Mouse (Mus musculus): ENCODE data around the gene Chst11. TPM values are rescaled to one million over a fixed set of nuclear protein-coding genes. Genes with fewer than 3 reads are reported as not detected.

Chst11 gene
- polyA plus RNA-seq, 1 experiment from 2014 or later, result 0.99 TPM

- Histone ChIP-seq H3K36me3 (replicated peaks) (no peaks in the 10 kb centered on the region), H3K9me3 (no peaks in the 10 kb centered on the region), H3K27ac (no peak overlapping the region), H3K4me3 (no peak overlapping the region), H3K4me1 (peaks cover 7% of the 10 kb centered on the region; the same call in 1 of the 2 replicates), H3K27me3 (ENCODE audit: poor library complexity, severe bottlenecking) (no peaks in the 10 kb centered on the region; the same call in 1 of the 2 replicates)
- WGBS, result 65% methylated on average over 4 of the region's 4 CpGs
- no peak for DNase-seq (ENCODE audit: extremely low spot score, low spot score)
Observed at GRCm38 (mm10) chr10:83234391-83234790, 249.1 kb downstream of the Chst11 start.

GRCm38 (mm10) chr10:83242106-83242686 is 256.9 kb downstream of the Chst11 start:
- peaks cover 8% of the 10 kb centered on the region; the same call in 1 of the 2 replicates for H3K4me1 ChIP-seq
- DNase-seq (ENCODE audit: extremely low spot score, low spot score), result no peak
- H3K36me3 ChIP-seq (replicated peaks), result no peaks in the 10 kb centered on the region
- H3K27ac ChIP-seq, result no peak overlapping the region
- 75% methylated on average over 11 of the region's 11 CpGs for WGBS
- no peaks in the 10 kb centered on the region for H3K9me3 ChIP-seq
- H3K4me3 ChIP-seq, result no peak overlapping the region
- no peaks in the 10 kb centered on the region; the same call in 1 of the 2 replicates for H3K27me3 ChIP-seq (ENCODE audit: poor library complexity, severe bottlenecking)

DNA sequence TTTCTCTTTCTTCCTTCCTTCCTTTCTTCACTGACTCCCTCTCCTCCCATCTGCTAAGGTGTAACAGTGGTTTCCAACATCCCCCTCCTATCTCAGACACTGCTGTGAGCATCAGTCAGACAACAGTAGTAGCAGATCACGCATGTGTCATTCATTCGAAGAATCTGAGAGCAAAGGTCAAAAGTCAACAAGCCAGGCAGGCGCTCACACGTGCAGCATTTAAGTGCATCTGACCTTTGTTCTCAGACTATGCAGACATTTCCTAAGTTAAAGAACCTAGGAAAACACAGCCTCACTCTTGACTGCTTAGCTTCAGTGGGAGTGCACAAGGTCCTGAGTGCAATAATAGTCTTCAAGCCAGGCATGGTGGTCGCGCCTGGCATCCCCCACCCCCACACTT is 258.8 kb downstream of the Chst11 start:
- Histone ChIP-seq H3K4me1 (peaks cover 8% of the 10 kb centered on the region; the same call in 1 of the 2 replicates), H3K4me3 (no peak overlapping the region), H3K27ac (no peak overlapping the region), H3K9me3 (no peaks in the 10 kb centered on the region), H3K27me3 (ENCODE audit: poor library complexity, severe bottlenecking) (no peaks in the 10 kb centered on the region; the same call in 1 of the 2 replicates), H3K36me3 (replicated peaks) (no peaks in the 10 kb centered on the region)
- 62% methylated on average over 6 of the region's 6 CpGs for WGBS
- DNase-seq (ENCODE audit: extremely low spot score, low spot score), result no peak

Other genes with a start within 250 kb of the Chst11 start
- 63.8 and 64.3 TPM in 2 replicates for gene Nfyb, start 221.4 kb upstream of the Chst11 start, polyA plus RNA-seq (2016; fragmentation: Nextera tagmentation; extraction: Ambion mirVana)
- gene Txnrd1, start 151.5 kb upstream of the Chst11 start, polyA plus RNA-seq (2016; fragmentation: Nextera tagmentation; extraction: Ambion mirVana), result 196 and 200 TPM in 2 replicates
- 0.57 and 0.66 TPM in 2 replicates for gene Eid3, start 118.9 kb upstream of the Chst11 start, polyA plus RNA-seq (2016; fragmentation: Nextera tagmentation; extraction: Ambion mirVana)